Mouse (Mus musculus) stomach, postnatal 0 days (tissue): ENCODE measurements around the gene Samd11.

Experiments
- CTCF ChIP-seq: IDR thresholded peaks from 2 replicates; pipeline ENCODE4 v1.5.1; 2016; ENCODE audit warnings: antibody characterized with exemption, low read depth, mild to moderate bottlenecking, moderate library complexity
- EP300 ChIP-seq: optimal IDR thresholded peaks from 2 replicates; pipeline ENCODE3; 2016; ENCODE audit warnings: antibody characterized with exemption

DNA sequence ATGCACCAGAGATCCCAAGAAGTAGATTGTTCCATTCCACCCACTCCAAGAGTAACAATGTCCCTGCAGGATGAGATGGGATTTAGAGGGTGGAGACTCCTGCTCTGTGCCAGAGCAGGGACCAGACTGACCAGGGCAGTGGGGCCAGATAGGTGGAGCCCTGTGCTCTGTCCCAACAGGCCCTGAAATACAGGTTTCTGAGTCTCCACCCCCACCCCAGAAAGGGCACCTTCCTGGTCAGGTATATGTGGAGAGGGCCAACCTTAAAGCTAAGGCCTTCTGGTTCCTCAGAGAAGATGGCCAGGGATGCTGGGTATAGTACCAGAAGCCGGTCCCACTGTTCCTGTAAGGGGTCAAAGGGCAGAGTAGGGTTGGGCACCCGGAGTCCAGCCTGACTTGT, 31.2 kb downstream of the Samd11 start:
- TF ChIP-seq CTCF: no peak
- TF ChIP-seq EP300: no peak
